Mouse (Mus musculus) MEL (cell line): ENCODE results near the gene Inpp5a.

ENCODE experiments used
- CHD1 ChIP-seq: IDR thresholded peaks from 2 replicates; pipeline ENCODE4 v1.6.1; 2012; ENCODE audit warnings: low read depth, mild to moderate bottlenecking, inconsistent platforms, low read length, improper control_type of control experiment
- POLR2A ChIP-seq, 2 experiments: IDR thresholded peaks; 2 replicates each; pipeline ENCODE4 v1.6.1; 2011 to 2012; ENCODE audit warnings: low read length in 2 of 2, mild to moderate bottlenecking in 2 of 2, control low read depth in 1 of 2, improper control_type of control experiment in 1 of 2, low read depth in 1 of 2, moderate library complexity in 1 of 2; ENCODE audit not compliant: control insufficient read depth in 1 of 2, insufficient read depth in 1 of 2, poor library complexity in 1 of 2
- TBP ChIP-seq: IDR thresholded peaks from 2 replicates; pipeline ENCODE4 v1.8.0; 2011; ENCODE audit warnings: low read depth, low read length, improper control_type of control experiment

- TF ChIP-seq TBP = no peak
- no peak for TF ChIP-seq CHD1
- no peak for TF ChIP-seq POLR2A (IDR thresholded peaks at IDR 0.05; ENCODE audit: control insufficient read depth in 1 of 2, insufficient read depth in 1 of 2, low read depth in 1 of 2, low read length in 2 of 2, poor library complexity in 1 of 2)
Measured at GRCm38 (mm10) chr7:139595311-139595710, 206.4 kb downstream of the Inpp5a start.
